Mouse (Mus musculus): Measurements from ENCODE around the gene Acsm2. TPM values are rescaled to one million over a fixed set of nuclear protein-coding genes. Genes with fewer than 3 reads are reported as not detected.

The Acsm2 gene
- 114 and 134 TPM in 2 replicates for polyA plus RNA-seq (2015; fragmentation: Nextera tagmentation; extraction: Ambion mirVana)

DNA sequence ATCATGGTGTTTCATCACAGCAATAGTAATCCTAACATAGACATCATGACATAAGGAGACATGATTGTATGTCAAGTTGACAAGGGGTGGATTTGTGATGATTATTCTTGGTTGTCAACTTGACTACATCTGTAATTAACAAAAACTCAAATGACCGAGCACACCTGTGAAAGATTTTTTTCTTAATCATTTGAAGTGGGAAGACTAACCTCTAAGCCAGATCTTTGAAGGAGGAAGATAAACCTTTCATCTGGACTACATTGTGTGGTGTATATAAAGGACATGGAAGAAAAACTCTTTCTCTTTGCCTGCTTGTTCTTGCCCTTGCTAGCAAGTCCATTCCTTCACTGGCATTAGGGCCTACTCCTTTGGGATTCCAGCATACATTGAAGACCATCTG is at the start of gene Acsm2:
Acsm2 (plus strand) TSS at position 301 of the 400 bp plus-strand sequence.
- Histone ChIP-seq H3K27ac (no peak within 1 kb of the TSS), H3K36me3 (ENCODE audit: insufficient read depth, low read length) (no peaks in the 10 kb centered on the region), H3K4me3 (replicated peaks; ENCODE audit: low read depth, low read length) (no peak within 1 kb of the TSS), H3K4me2 (ENCODE audit: low read length) (no peak within 1 kb of the TSS), H3K9ac (ENCODE audit: low read depth, low read length) (no peak within 1 kb of the TSS), H3K9me3 (replicated peaks; ENCODE audit: low read length) (no peaks in the 10 kb centered on the region), H3K27me3 (ENCODE audit: insufficient read depth, low read length) (no peaks in the 10 kb centered on the region), H3K4me1 (replicated peaks; ENCODE audit: insufficient read depth, low read length) (no peaks in the 10 kb centered on the region)
- 88% methylated on average over 1 of the region's 1 CpGs for WGBS
- TF ChIP-seq CTCF (IDR thresholded peaks at IDR 0.05; ENCODE audit: low read depth) = no peak
- DNase-seq (ENCODE audit: low spot score) = no peak
- ATAC-seq (replicated peaks; ENCODE audit: low FRiP score, low read depth) = no peak

DNA sequence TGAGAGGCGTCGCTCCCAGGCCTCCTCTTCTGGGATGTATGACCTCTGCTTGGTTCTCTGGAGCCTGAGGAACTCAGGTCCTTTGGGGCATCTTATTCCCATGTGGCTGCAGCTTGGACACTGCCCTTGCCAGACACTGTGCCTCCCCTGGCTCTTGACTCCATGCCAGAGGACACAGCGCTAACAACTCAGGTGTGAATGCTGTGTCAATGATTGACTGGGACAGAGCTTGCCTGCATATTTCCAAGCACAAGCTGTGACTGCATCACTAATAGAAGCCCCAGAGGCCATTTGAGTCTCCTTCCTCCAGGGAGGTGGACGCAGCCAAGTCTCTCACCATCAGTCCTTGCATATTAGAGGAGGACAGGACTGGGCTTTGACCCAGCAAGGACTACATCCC is 43.0 kb upstream of the Acsm2 start:
- Histone ChIP-seq H3K9ac (ENCODE audit: low read depth, low read length) (no peak overlapping the region), H3K4me1 (replicated peaks; ENCODE audit: insufficient read depth, low read length) (no peaks in the 10 kb centered on the region), H3K27ac (peak overlapping the region; percentile 60), H3K27me3 (ENCODE audit: insufficient read depth, low read length) (no peaks in the 10 kb centered on the region), H3K4me3 (replicated peaks; ENCODE audit: low read depth, low read length) (no peak overlapping the region), H3K36me3 (ENCODE audit: insufficient read depth, low read length) (no peaks in the 10 kb centered on the region), H3K4me2 (ENCODE audit: low read length) (no peak overlapping the region), H3K9me3 (replicated peaks; ENCODE audit: low read length) (no peaks in the 10 kb centered on the region)
- no peak for TF ChIP-seq CTCF (IDR thresholded peaks at IDR 0.05; ENCODE audit: low read depth)
- 60% methylated on average over 4 of the region's 4 CpGs for WGBS
- DNase-seq (ENCODE audit: low spot score) (peak; percentile 52), ATAC-seq (replicated peaks; ENCODE audit: low FRiP score, low read depth) (peak; percentile 93)

DNA sequence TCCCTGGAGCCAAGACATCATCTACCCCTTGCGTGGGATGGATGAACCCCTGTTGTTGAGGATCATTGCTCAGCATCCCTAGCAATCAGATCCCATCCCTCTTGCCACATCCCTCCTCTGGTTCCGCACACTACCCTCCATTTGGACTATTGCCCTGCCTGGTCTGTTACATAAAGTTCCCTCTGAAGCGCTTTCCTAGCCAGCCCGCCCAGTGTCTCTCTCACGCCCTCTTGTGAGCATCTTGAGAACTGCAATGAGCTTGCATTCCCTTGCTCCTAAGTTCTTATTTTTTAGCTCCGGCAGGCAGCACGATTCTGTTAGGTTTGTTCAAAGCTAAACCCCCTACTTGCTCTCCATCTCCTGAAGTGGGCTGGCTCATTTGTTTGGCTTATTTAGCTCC is 41.1 kb upstream of the Acsm2 start:
- WGBS = 25% methylated on average over 7 of the region's 7 CpGs
- peak; percentile 90 for ATAC-seq (replicated peaks; ENCODE audit: low FRiP score, low read depth)
- no peak overlapping the region for H3K4me3 ChIP-seq (replicated peaks; ENCODE audit: low read depth, low read length)

DNA sequence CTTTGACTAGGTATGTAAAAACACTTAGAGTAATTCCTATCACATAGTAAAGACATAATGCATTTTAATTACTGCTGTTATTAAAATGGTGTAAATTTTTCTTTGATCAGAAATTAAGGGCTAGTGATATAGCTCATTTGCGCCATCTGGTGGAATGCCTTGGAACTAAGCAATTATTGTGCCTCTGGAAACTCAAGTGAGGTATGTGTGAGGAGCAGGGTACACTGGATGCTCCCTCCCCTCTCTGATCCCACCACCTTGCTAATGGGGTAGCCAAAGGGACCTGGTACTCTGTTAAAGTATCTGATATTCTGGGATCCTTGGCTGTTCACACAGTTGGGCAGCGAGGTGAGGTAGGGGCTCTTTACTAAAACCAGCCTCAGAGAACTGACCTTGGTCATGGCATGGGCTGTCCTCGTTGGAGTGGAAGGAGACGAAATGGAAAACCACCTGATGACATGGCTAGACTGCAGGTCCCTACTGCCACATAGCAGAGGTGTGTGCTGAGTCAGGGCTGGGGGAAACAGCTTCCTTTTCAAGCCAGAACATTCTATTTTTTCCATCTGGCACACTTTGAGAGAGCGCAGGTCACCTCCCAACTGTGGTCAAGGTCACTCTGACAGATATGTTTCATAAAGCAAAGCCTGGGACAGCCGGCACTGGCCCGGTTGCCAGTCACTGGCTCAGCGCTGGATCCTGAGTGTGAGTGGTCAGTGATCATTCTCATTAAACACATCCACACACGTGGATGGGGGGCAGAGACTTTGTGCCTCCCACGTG is 38.5 kb upstream of the Acsm2 start:
- Histone ChIP-seq H3K4me1 (replicated peaks; ENCODE audit: insufficient read depth, low read length) (no peaks in the 10 kb centered on the region), H3K9ac (ENCODE audit: low read depth, low read length) (no peak overlapping the region), H3K4me3 (replicated peaks; ENCODE audit: low read depth, low read length) (no peak overlapping the region), H3K36me3 (ENCODE audit: insufficient read depth, low read length) (no peaks in the 10 kb centered on the region), H3K27ac (no peak overlapping the region), H3K27me3 (ENCODE audit: insufficient read depth, low read length) (no peaks in the 10 kb centered on the region), H3K4me2 (ENCODE audit: low read length) (no peak overlapping the region), H3K9me3 (replicated peaks; ENCODE audit: low read length) (no peaks in the 10 kb centered on the region)
- DNase-seq (ENCODE audit: low spot score) = peak; percentile 41
- ATAC-seq (replicated peaks; ENCODE audit: low FRiP score, low read depth) = no peak
- peak; percentile 80 for TF ChIP-seq CTCF (IDR thresholded peaks at IDR 0.05; ENCODE audit: low read depth)
- WGBS = 62% methylated on average over 10 of the region's 10 CpGs

More for the DNA sequence above, 41.1 kb upstream of the Acsm2 start:
- no peaks in the 10 kb centered on the region for H3K9me3 ChIP-seq (replicated peaks; ENCODE audit: low read length)
- no peaks in the 10 kb centered on the region for H3K4me1 ChIP-seq (replicated peaks; ENCODE audit: insufficient read depth, low read length)
- no peaks in the 10 kb centered on the region for H3K27me3 ChIP-seq (ENCODE audit: insufficient read depth, low read length)
- H3K36me3 ChIP-seq (ENCODE audit: insufficient read depth, low read length) = no peaks in the 10 kb centered on the region
- peak; percentile 84 for TF ChIP-seq CTCF (IDR thresholded peaks at IDR 0.05; ENCODE audit: low read depth)
- no peak overlapping the region for H3K4me2 ChIP-seq (ENCODE audit: low read length)
- no peak overlapping the region for H3K27ac ChIP-seq
- H3K9ac ChIP-seq (ENCODE audit: low read depth, low read length) = no peak overlapping the region
- DNase-seq (ENCODE audit: low spot score) = peak; percentile 73

DNA sequence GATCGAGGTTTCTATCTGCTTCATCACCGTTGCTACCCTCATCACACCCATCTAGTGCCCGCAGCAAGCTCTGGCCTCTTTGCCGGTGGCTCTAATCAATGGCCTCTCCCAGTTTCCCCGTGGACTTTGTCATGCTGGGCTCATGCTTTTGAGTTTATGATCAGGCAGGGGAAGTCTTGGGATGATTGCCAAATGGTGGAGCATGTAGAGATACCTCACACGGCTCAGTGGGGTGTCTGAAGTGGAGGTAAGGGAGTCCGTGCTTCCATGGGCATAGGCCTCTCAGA is 37.9 kb upstream of the Acsm2 start:
- ATAC-seq (replicated peaks; ENCODE audit: low FRiP score, low read depth) = no peak
- no peak for TF ChIP-seq CTCF (IDR thresholded peaks at IDR 0.05; ENCODE audit: low read depth)
- DNase-seq (ENCODE audit: low spot score) = no peak
- Histone ChIP-seq H3K9me3 (replicated peaks; ENCODE audit: low read length) (no peaks in the 10 kb centered on the region), H3K9ac (ENCODE audit: low read depth, low read length) (no peak overlapping the region), H3K36me3 (ENCODE audit: insufficient read depth, low read length) (no peaks in the 10 kb centered on the region), H3K4me1 (replicated peaks; ENCODE audit: insufficient read depth, low read length) (no peaks in the 10 kb centered on the region), H3K27ac (no peak overlapping the region), H3K4me3 (replicated peaks; ENCODE audit: low read depth, low read length) (no peak overlapping the region), H3K27me3 (ENCODE audit: insufficient read depth, low read length) (no peaks in the 10 kb centered on the region), H3K4me2 (ENCODE audit: low read length) (no peak overlapping the region)
- WGBS = 76% methylated on average over 7 of the region's 7 CpGs

DNA sequence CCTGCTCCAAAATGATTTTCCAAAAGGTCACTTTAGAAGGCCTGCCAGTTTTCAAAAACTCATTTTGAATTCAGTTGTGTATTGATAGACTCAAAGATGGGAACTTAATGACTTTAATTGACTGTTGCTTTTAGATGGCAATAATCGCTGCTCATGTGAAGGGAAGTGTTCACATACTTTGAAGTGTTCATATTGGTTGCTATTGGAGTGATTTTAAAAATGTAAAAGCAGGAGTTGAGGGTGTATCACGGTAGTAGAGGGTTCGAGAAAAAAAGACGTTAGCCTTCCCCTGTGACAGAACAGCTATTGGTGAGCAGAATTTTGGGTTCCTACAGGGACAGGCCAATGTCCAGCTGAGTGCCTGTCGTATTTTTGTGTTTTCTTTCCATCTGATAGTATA is 35.0 kb upstream of the Acsm2 start, which contains the start of gene Acsm5:
Acsm5 (plus strand) TSS at position 301 of the 400 bp plus-strand sequence.
- Histone ChIP-seq H3K4me2 (ENCODE audit: low read length) (no peak within 1 kb of the TSS), H3K4me1 (replicated peaks; ENCODE audit: insufficient read depth, low read length) (no peaks in the 10 kb centered on the region), H3K4me3 (replicated peaks; ENCODE audit: low read depth, low read length) (no peak within 1 kb of the TSS), H3K9me3 (replicated peaks; ENCODE audit: low read length) (no peaks in the 10 kb centered on the region), H3K36me3 (ENCODE audit: insufficient read depth, low read length) (no peaks in the 10 kb centered on the region), H3K27ac (no peak within 1 kb of the TSS), H3K27me3 (ENCODE audit: insufficient read depth, low read length) (no peaks in the 10 kb centered on the region), H3K9ac (ENCODE audit: low read depth, low read length) (no peak within 1 kb of the TSS)
- no peak for TF ChIP-seq CTCF (IDR thresholded peaks at IDR 0.05; ENCODE audit: low read depth)
- 76% methylated on average over 5 of the region's 5 CpGs for WGBS
- ATAC-seq (replicated peaks; ENCODE audit: low FRiP score, low read depth) (no peak), DNase-seq (ENCODE audit: low spot score) (no peak)

Measured in kidney, postnatal 0 days (tissue).